Mouse (Mus musculus) neural tube, embryonic 11.5 days (tissue): Measurements from ENCODE around the gene Zdhhc18. TPM values are rescaled to one million over a fixed set of nuclear protein-coding genes. Genes with fewer than 3 reads are reported as not detected.
"Not testable (repeated sequence)": the region's sequence is repeated elsewhere in the genome, so short reads cannot be mapped to it uniquely, and the experiment has no call there.

ENCODE experiments used
- ATAC-seq: fragments of 200-750 bp; cut with Nextera tagmentation; 2 replicates; pipeline ENCODE4 v1.8.0; 2017; ENCODE audit warnings: moderate number of reproducible peaks, mild to moderate bottlenecking, moderate TSS enrichment, moderate library complexity; ENCODE audit not compliant: insufficient read depth, low FRiP score, low TSS enrichment
- DNase-seq: peaks from one replicate; pipeline ENCODE4 v3.0.0-alpha.2; 2015; ENCODE audit warnings: low spot score
- H3K27ac ChIP-seq: fragments of 300-500 bp; sonication (generic); 2 replicates; pipeline ENCODE4 v1.5.1; 2014; ENCODE audit warnings: low read depth, mild to moderate bottlenecking, low read length
- H3K27me3 ChIP-seq: fragments of 300-500 bp; sonication (generic); 2 replicates; pipeline ENCODE4 v1.6.1; 2014; ENCODE audit warnings: mild to moderate bottlenecking, low read length, mixed read lengths; ENCODE audit not compliant: control insufficient read depth, insufficient read depth
- H3K36me3 ChIP-seq: fragments of 300-500 bp; sonication (generic); 2 replicates; pipeline ENCODE4 v1.6.1; 2014; ENCODE audit warnings: mild to moderate bottlenecking, low read length, moderate library complexity, mixed read lengths; ENCODE audit not compliant: control insufficient read depth, insufficient read depth
- H3K4me1 ChIP-seq: fragments of 300-500 bp; sonication (generic); 2 replicates; pipeline ENCODE4 v1.6.1; 2014; ENCODE audit warnings: low read length, mixed read lengths; ENCODE audit not compliant: control insufficient read depth, insufficient read depth
- H3K4me2 ChIP-seq: fragments of 300-500 bp; sonication (generic); 2 replicates; pipeline ENCODE4 v1.6.1; 2014; ENCODE audit warnings: low read depth, mild to moderate bottlenecking, moderate library complexity
- H3K4me3 ChIP-seq: fragments of 300-500 bp; sonication (generic); 2 replicates; pipeline ENCODE4 v1.5.1; 2014; ENCODE audit warnings: low read depth, low read length
- H3K9ac ChIP-seq: fragments of 300-500 bp; sonication (generic); 2 replicates; pipeline ENCODE4 v1.6.1; 2014; ENCODE audit warnings: mild to moderate bottlenecking, low read length
- H3K9me3 ChIP-seq: fragments of 300-500 bp; sonication (generic); 2 replicates; pipeline ENCODE4 v1.6.1; 2016; ENCODE audit warnings: low read length; ENCODE audit not compliant: control insufficient read depth
- WGBS: fragments of 180-500 bp; shearing (Covaris S2); extraction: QIAGEN DNeasy Blood & Tissue Kit; methylation state at CpG from one replicate; pipeline ENCODE4 v1.1.7; 2014; 5-methylcytosine and 5-hydroxymethylcytosine counted together
- polyA plus RNA-seq: library from polyadenylated mRNA; unstranded; fragments of >200 nt; fragmentation: Nextera tagmentation; extraction: Ambion mirVana; gene quantifications from 2 replicates; pipeline ENCODE4 v1.2.1, GENCODE M21; 2014

Gene Zdhhc18
- polyA plus RNA-seq, 1 experiment from 2014 or later, result 3.5 TPM

DNA sequence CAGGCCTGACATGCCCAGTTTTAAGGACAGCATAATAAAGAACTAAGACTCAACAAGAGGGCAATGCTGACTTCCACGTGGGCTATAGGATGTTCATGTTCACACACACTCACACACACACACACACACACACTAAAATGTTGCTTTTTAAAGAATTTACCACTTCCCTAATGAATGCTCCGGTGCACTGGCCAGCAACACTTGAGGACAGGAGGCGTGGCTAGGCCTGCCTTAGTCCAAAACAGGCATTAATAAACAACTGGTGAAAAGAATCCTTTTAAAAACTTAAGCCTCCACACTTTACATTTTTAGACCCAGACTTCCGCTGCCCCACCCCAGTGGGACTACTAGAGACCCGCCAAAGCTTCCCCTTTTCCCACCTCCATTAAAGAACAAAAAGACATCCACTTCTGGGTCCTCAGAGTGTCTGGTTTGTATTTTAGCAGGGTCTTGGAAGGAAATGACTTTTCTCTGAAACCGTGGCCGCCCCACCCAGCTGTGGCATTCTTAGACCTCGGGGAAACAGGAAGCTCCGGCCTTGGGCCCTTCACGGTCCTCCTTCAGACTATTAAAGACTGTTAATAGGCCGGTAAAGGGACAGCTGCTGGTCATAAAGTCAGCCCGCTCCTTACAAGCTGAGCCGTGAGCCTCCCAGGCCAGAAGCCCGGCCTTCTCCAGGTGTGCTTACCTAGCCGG is 9.7 kb upstream of the Zdhhc18 start:
- DNase-seq (no peak), ATAC-seq (no peak)
- Histone ChIP-seq H3K36me3 (no peaks in the 10 kb centered on the region), H3K27me3 (no peaks in the 10 kb centered on the region), H3K9me3 (no peaks in the 10 kb centered on the region), H3K27ac (peak overlapping the region; percentile 24; the same call in 1 of the 2 replicates), H3K4me2 (peak overlapping the region; percentile 10), H3K4me1 (no peaks in the 10 kb centered on the region; the same call in 1 of the 2 replicates), H3K9ac (no peak overlapping the region), H3K4me3 (no peak overlapping the region)
- WGBS, result 9% methylated on average over 15 of the region's 15 CpGs

DNA sequence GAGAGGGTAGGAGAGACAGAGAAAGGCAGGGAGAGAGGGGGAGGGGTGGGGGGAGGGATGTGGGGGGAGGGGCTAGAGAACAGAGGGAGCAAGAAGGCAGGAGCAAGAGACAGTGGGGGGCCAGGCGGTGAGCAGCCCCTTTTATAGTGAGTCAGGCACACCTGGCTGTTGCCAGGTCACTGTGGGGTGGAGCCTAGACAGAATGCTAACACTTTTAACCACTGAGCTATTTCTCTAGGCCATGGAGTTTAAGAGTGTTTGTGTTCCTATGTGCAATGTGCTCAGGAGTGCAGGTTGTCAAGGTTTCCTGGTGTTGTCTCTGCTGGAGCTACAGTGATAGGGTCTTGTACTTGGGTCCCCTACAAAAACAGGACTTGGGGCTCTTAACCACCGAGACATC is 8.8 kb upstream of the Zdhhc18 start:
- no peak for DNase-seq
- no peak overlapping the region for H3K4me3 ChIP-seq
- WGBS, result 35% methylated on average over 2 of the region's 2 CpGs
- ATAC-seq, result no peak
- H3K9me3 ChIP-seq, result no peaks in the 10 kb centered on the region
- no peaks in the 10 kb centered on the region for H3K27me3 ChIP-seq
- H3K4me1 ChIP-seq, result no peaks in the 10 kb centered on the region; the same call in 1 of the 2 replicates
- H3K9ac ChIP-seq, result no peak overlapping the region
- H3K27ac ChIP-seq, result no peak overlapping the region
- H3K4me2 ChIP-seq, result no peak overlapping the region
- H3K36me3 ChIP-seq, result no peaks in the 10 kb centered on the region

DNA sequence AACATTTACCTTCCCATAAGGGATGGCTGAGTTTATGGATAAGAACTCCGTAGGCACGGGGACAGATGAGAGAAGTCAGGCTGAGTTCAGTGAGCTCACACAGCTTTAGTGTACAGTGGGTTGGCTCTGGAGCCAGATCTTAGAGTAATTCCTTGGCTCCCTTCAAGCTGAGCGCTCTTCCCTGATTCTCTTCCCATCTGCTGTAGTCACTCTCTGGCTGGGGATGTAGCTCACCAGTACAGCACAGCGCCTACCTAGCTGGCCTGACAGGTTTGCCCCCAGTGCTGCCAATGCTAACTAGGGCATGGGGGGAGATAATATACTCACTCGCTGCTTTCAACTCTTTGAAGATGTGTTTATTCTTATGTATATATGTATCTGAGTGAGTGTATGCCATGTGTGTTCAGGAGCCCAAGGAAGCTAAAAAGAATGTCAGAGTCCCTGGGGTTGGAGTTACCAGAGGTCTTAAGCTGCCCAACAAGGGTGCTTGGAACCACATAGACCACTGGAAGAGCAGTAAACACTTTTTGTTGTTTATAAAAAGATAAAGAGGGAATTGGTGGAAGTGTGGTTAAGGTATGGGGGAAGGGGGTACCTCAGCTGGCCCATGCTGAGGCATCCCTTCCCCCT is 8.0 kb upstream of the Zdhhc18 start:
- DNase-seq (no peak), ATAC-seq (no peak)
- no peaks in the 10 kb centered on the region for H3K36me3 ChIP-seq
- H3K27me3 ChIP-seq, result no peaks in the 10 kb centered on the region
- H3K9ac ChIP-seq, result no peak overlapping the region
- H3K4me2 ChIP-seq, result no peak overlapping the region
- WGBS, result 51% methylated on average over 5 of the region's 5 CpGs
- no peak overlapping the region for H3K4me3 ChIP-seq
- no peaks in the 10 kb centered on the region; the same call in 1 of the 2 replicates for H3K4me1 ChIP-seq
- H3K27ac ChIP-seq, result no peak overlapping the region
- no peaks in the 10 kb centered on the region for H3K9me3 ChIP-seq

DNA sequence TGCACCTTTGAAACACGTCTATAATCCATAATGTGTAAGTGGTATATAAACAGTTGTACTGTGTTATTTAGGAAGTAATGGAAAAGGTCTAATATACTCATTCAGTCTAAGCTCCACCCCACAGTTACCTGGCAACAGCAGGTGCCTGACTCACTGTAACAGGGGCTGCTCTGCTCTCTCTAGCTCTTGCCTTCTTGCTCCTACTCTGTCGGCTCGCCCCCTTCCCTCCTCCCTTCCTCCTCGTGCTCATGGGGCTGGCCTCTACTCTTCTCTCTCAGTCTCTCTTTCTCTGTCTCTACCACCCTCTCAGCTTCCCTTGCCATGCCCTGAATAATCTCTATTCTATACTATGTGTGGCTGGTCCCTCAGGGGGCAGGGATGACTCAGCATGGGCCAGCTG is 7.0 kb upstream of the Zdhhc18 start:
- 25% methylated on average over 4 of the region's 4 CpGs for WGBS
- no peaks in the 10 kb centered on the region for H3K36me3 ChIP-seq
- ATAC-seq (no peak), DNase-seq (no peak)
- H3K4me3 ChIP-seq, result no peak overlapping the region
- H3K9ac ChIP-seq, result no peak overlapping the region
- no peaks in the 10 kb centered on the region for H3K27me3 ChIP-seq
- H3K9me3 ChIP-seq, result no peaks in the 10 kb centered on the region
- no peak overlapping the region for H3K4me2 ChIP-seq
- no peak overlapping the region for H3K27ac ChIP-seq
- H3K4me1 ChIP-seq, result no peaks in the 10 kb centered on the region; the same call in 1 of the 2 replicates

DNA sequence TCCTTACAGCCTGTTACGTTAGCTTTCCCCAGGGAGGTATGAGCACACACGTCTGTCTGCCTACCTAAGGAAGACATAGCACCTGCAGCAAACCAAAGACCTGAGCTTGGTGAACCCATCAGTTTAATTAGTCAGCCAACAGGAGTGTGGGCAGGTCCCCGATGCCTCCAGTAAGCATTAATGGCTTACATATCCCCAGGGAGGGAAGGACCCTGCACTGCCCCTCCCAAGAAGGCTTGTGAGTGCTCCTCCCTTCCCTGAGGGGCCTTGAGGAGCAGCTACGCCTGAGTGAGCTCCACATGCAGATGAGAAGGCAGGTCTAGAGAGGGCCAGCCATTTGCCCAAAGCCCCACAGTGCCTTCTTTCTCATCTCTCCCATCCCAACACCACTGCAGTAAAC is 6.3 kb upstream of the Zdhhc18 start:
- no peak overlapping the region for H3K27ac ChIP-seq
- ATAC-seq (no peak), DNase-seq (no peak)
- H3K27me3 ChIP-seq, result no peaks in the 10 kb centered on the region
- no peak overlapping the region for H3K4me3 ChIP-seq
- no peak overlapping the region for H3K4me2 ChIP-seq
- no peaks in the 10 kb centered on the region for H3K9me3 ChIP-seq
- H3K36me3 ChIP-seq, result no peaks in the 10 kb centered on the region
- no peaks in the 10 kb centered on the region; the same call in 1 of the 2 replicates for H3K4me1 ChIP-seq
- H3K9ac ChIP-seq, result no peak overlapping the region
- 45% methylated on average over 4 of the region's 4 CpGs for WGBS

DNA sequence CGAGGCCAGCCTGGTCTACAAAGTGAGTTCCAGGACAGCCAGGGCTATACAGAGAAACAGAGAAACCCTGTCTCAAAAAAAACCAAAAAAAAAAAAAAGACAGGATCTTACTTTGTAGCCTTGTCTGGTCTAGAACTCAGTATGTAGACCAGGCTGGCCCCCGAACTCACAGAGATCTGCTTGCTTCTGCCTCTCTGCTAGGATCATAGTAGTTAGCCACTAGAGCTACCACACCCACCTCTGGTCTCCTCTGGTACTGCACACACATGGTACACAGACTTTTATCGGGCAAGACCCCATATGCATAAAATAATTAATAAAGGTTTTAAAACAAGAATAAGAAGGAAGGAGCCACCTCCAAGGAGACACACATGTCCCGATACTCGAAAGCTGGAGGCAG is 4.1 kb upstream of the Zdhhc18 start:
- H3K9me3 ChIP-seq, ATAC-seq, H3K4me2 ChIP-seq, DNase-seq, H3K27me3 ChIP-seq, H3K36me3 ChIP-seq, H3K27ac ChIP-seq, H3K9ac ChIP-seq, H3K4me3 ChIP-seq, H3K4me1 ChIP-seq: not testable (repeated sequence)
- WGBS, result 94% methylated on average over 5 of the region's 5 CpGs

DNA sequence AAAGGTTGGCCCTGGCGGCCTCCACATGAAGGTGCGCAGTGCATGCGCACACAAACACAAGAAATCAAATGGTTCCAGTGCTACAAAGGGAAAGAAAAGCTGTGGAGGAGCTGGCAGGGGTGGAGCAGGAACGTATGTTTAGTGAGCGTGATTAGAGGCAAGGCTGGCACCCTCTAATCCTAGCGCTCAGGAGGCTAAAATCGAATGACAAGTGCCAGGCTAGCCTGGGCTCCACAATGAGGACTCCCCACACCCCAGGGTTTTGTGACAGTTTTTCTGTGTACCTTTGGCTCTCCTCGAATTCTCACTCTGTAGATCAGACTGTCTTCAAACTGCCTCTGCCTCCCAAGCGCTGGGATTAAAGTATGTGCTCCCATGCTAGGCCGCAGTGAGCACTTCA is 2.8 kb upstream of the Zdhhc18 start:
- H3K4me3 ChIP-seq, result no peak overlapping the region
- ATAC-seq, result no peak
- 89% methylated on average over 10 of the region's 10 CpGs for WGBS

DNA sequence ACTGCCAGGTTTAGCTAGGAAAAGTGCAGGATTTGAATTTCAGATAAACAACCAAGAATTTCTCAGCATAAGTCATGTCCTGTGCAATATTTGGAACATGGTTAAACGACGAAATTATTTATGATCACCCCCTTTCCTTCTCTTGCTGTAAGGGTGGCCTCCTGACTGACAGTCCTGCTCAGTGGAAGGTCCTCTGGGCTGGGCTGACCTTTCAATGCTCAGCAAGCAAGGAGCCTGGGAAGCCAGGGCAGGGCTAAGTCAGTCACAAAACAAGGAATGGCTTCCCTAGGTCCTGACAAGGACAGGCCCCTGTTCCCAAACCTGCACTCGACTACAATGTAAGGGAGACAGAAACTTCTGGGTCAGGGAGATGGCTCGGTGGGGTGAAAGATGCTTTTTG is 2.0 kb upstream of the Zdhhc18 start:
- DNase-seq, result no peak
- 75% methylated on average over 4 of the region's 4 CpGs for WGBS
- H3K27me3 ChIP-seq, result no peaks in the 10 kb centered on the region

More for the DNA sequence above, 2.8 kb upstream of the Zdhhc18 start:
- Histone ChIP-seq H3K27ac (no peak overlapping the region), H3K4me1 (no peaks in the 10 kb centered on the region), H3K9me3 (no peaks in the 10 kb centered on the region), H3K9ac (no peak overlapping the region), H3K27me3 (no peaks in the 10 kb centered on the region), H3K36me3 (no peaks in the 10 kb centered on the region), H3K4me2 (no peak overlapping the region)
- no peak for DNase-seq

DNA sequence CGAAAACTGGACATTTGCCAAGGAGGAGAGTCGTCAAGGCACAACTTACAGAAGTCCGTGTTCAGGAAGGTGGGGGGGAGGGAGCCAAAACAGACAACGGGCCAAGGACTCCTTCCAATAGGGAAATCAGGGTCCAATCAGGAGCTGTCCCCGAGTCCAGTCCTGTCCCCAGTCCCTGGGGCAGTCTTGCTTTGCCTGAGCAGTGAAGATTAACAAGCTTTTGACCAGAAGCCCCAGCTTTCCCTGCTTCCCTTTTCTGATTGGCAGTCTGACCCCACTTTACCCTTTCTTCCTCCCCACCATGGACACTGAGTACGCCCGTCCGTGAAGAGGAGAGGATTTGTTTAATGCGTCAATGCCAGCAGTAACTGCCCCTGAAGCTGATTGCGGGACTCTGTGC is 1.5 kb upstream of the Zdhhc18 start:
- Histone ChIP-seq H3K9ac (no peak overlapping the region), H3K36me3 (no peaks in the 10 kb centered on the region), H3K9me3 (no peaks in the 10 kb centered on the region), H3K4me1 (no peaks in the 10 kb centered on the region), H3K27me3 (no peaks in the 10 kb centered on the region), H3K27ac (no peak overlapping the region), H3K4me3 (no peak overlapping the region), H3K4me2 (no peak overlapping the region)
- WGBS, result 65% methylated on average over 10 of the region's 10 CpGs
- ATAC-seq, result no peak
- DNase-seq, result no peak

More for the DNA sequence above, 2.0 kb upstream of the Zdhhc18 start:
- H3K4me2 ChIP-seq, result no peak overlapping the region
- H3K4me1 ChIP-seq, result no peaks in the 10 kb centered on the region
- no peaks in the 10 kb centered on the region for H3K9me3 ChIP-seq
- no peak overlapping the region for H3K27ac ChIP-seq
- H3K9ac ChIP-seq, result no peak overlapping the region
- no peak for ATAC-seq
- no peak overlapping the region for H3K4me3 ChIP-seq
- H3K36me3 ChIP-seq, result no peaks in the 10 kb centered on the region
